Mouse (Mus musculus) kidney, embryonic 15.5 days (tissue): Measurements from ENCODE around the gene Gm44805. TPM values are rescaled to one million over a fixed set of nuclear protein-coding genes. Genes with fewer than 3 reads are reported as not detected.

Experiments used
- ATAC-seq: fragments of 200-750 bp; cut with Nextera tagmentation; replicated peaks from 2 replicates; pipeline ENCODE4 v1.8.0; 2017; ENCODE audit warnings: moderate TSS enrichment; ENCODE audit not compliant: low FRiP score
- H3K27ac ChIP-seq: fragments of 300-500 bp; sonication (generic); 2 replicates; pipeline ENCODE4 v1.5.1; 2015; ENCODE audit warnings: mild to moderate bottlenecking, inconsistent platforms
- H3K27me3 ChIP-seq: fragments of 300-500 bp; sonication (generic); 2 replicates; pipeline ENCODE4 v1.6.1; 2015; ENCODE audit warnings: inconsistent platforms
- H3K36me3 ChIP-seq: fragments of 300-500 bp; sonication (generic); 2 replicates; pipeline ENCODE4 v1.6.1; 2015; ENCODE audit warnings: inconsistent platforms
- H3K4me1 ChIP-seq: fragments of 300-500 bp; sonication (generic); 2 replicates; pipeline ENCODE4 v1.6.1; 2015; ENCODE audit warnings: inconsistent platforms
- H3K4me2 ChIP-seq: fragments of 300-500 bp; sonication (generic); 2 replicates; pipeline ENCODE4 v1.6.1; 2015; ENCODE audit warnings: moderate library complexity, mild to moderate bottlenecking, inconsistent platforms
- H3K4me3 ChIP-seq: fragments of 300-500 bp; sonication (generic); replicated peaks from 2 replicates; pipeline ENCODE4 v1.5.1; 2015; ENCODE audit warnings: mild to moderate bottlenecking, inconsistent platforms
- H3K9ac ChIP-seq: fragments of 300-500 bp; sonication (generic); 2 replicates; pipeline ENCODE4 v1.6.1; 2015; ENCODE audit warnings: mild to moderate bottlenecking, inconsistent platforms
- H3K9me3 ChIP-seq: fragments of 300-500 bp; sonication (generic); replicated peaks from 2 replicates; pipeline ENCODE4 v1.6.1; 2016; ENCODE audit warnings: inconsistent platforms
- whole genome bisulfite sequencing: fragments of 180-500 bp; shearing (Covaris S2); methylation state at CpG from one replicate; pipeline ENCODE4 v1.1.7; 2015; ENCODE audit warnings: mixed read lengths; 5-methylcytosine and 5-hydroxymethylcytosine counted together
- polyA plus RNA-seq: library from polyadenylated mRNA; unstranded; fragments of >200 nt; fragmentation: Nextera tagmentation; extraction: Ambion mirVana; gene quantifications from 2 replicates; pipeline ENCODE4 v1.2.1, GENCODE M21; 2015

Gm44805 gene
- polyA plus RNA-seq, 1 experiment from 2014 or later, result 2.5 TPM

DNA sequence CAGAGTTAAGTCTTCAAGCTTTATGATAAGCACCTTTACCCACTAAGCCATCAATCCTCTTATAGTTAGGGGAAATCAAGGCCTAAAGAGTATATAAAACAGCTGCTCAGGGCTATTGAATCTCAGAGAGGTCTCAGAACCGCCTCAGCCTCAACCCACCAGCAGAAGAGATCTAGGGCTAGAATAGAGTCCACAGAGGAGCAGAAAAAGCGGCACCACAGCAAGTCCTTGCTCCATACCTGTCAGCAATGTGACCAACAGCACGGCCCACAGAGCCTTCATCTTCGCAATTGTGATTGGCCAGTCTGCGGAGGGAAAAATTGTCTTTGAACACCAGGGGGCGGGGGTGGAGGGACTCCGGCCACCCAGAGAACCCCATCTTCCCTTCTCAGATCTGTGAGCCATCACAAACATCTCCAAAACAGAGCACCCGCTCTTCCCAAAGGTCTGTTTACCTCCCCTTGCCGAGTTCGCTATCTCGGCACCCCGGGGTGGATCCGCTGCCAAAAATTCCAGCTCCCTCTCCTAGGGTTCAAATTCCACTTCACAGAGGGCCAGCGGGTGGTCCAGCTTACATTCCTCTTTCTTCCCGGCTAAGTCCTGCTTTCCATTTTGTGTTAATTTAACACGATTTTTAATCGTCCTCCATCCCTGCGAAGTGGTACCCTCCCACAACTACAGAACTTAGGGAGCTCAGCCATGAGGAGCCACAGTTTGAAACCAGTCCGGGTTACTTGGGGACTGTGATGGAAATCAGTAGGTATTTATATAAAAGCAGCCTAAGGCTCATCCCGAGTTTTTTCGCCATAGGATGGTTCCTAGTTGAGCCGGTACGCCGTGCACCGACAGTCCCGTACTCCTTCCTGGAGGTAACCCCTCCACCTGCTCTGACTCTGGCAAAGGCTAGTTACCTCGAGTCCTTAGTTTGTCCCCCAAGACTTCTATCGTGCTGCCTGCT lies 17.0 kb upstream of the Gm44805 start:
- WGBS, result 3% methylated on average over 28 of the region's 28 CpGs
- Histone ChIP-seq H3K27ac (peak overlapping the region; percentile 60), H3K9ac (peak overlapping the region; percentile 40), H3K4me2 (peak overlapping the region; percentile 72), H3K4me3 (peak overlapping the region; percentile 42), H3K9me3 (no peaks in the 10 kb centered on the region), H3K36me3 (peaks cover 32% of the 10 kb centered on the region), H3K4me1 (peaks cover 56% of the 10 kb centered on the region), H3K27me3 (no peaks in the 10 kb centered on the region)
- no peak for ATAC-seq

DNA sequence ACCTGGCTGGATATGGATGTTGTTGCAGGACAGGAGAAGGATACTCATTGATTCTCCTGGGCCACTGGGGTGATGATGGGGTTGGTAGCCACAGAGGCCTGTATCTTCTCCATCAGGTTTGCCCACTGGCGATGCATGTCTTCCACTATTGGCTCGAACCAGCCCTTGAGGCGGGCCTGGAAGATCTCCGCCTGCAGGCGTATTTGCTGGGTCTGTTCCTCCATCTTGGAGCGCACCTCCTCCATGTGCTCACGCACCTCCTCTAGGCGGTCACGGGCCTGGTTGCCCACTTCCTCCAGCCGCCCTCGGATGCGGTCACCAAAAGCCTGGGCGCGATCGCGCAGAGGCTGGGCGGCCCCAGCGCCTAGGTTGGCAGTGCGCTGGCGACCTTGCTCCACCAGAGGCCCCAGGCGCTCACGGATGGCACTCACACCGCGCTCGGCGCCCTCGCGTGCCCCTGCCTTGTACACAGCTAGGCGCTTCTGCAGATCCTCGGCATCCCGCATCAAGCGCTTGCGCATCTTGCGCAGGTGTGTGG lies 15.2 kb upstream of the Gm44805 start:
- no peaks in the 10 kb centered on the region for H3K9me3 ChIP-seq
- H3K9ac ChIP-seq, result no peak overlapping the region
- H3K36me3 ChIP-seq, result peaks cover 13% of the 10 kb centered on the region
- no peak overlapping the region for H3K4me3 ChIP-seq
- H3K4me1 ChIP-seq, result peaks cover 69% of the 10 kb centered on the region
- H3K4me2 ChIP-seq, result no peak overlapping the region
- no peak for ATAC-seq
- H3K27me3 ChIP-seq, result no peaks in the 10 kb centered on the region
- 97% methylated on average over 34 of the region's 34 CpGs for WGBS
- no peak overlapping the region for H3K27ac ChIP-seq

- Histone ChIP-seq H3K27me3 (no peaks in the 10 kb centered on the region), H3K9ac (no peak overlapping the region), H3K9me3 (no peaks in the 10 kb centered on the region), H3K4me3 (no peak overlapping the region), H3K27ac (no peak overlapping the region), H3K4me2 (no peak overlapping the region), H3K4me1 (peaks cover 66% of the 10 kb centered on the region), H3K36me3 (peaks cover 12% of the 10 kb centered on the region)
- 88% methylated on average over 6 of the region's 6 CpGs for WGBS
- ATAC-seq, result no peak
These were observed 14.7 kb upstream of the Gm44805 start for GRCm38 (mm10) chr7:19695881-19696280.

GRCm38 (mm10) chr7:19695213-19695594 lies 14.0 kb upstream of the Gm44805 start:
- WGBS, result 32% methylated on average over 8 of the region's 8 CpGs
- no peaks in the 10 kb centered on the region for H3K9me3 ChIP-seq
- H3K4me2 ChIP-seq, result no peak overlapping the region
- peaks cover 9% of the 10 kb centered on the region for H3K36me3 ChIP-seq
- peak overlapping the region; percentile 27; the same call in 1 of the 2 replicates for H3K27ac ChIP-seq
- ATAC-seq, result no peak
- no peaks in the 10 kb centered on the region for H3K27me3 ChIP-seq
- peaks cover 59% of the 10 kb centered on the region for H3K4me1 ChIP-seq
- no peak overlapping the region for H3K4me3 ChIP-seq
- H3K9ac ChIP-seq, result no peak overlapping the region

GRCm38 (mm10) chr7:19694336-19695212 lies 13.4 kb upstream of the Gm44805 start:
- H3K4me2 ChIP-seq, result no peak overlapping the region
- no peak overlapping the region for H3K4me3 ChIP-seq
- H3K36me3 ChIP-seq, result peaks cover 9% of the 10 kb centered on the region
- H3K9ac ChIP-seq, result no peak overlapping the region
- no peak for ATAC-seq
- 0 out of 2 replicates have a peak overlapping the region, but pooled peaks have one; percentile 27 for H3K27ac ChIP-seq
- WGBS, result 63% methylated on average over 10 of the region's 10 CpGs
- no peaks in the 10 kb centered on the region for H3K9me3 ChIP-seq
- no peaks in the 10 kb centered on the region for H3K27me3 ChIP-seq
- H3K4me1 ChIP-seq, result peaks cover 54% of the 10 kb centered on the region

GRCm38 (mm10) chr7:19693421-19693820 lies 12.2 kb upstream of the Gm44805 start:
- Histone ChIP-seq H3K27me3 (no peaks in the 10 kb centered on the region), H3K36me3 (peaks cover 9% of the 10 kb centered on the region), H3K9ac (no peak overlapping the region), H3K27ac (0 out of 2 replicates have a peak overlapping the region, but pooled peaks have one; percentile 6), H3K4me2 (no peak overlapping the region), H3K4me3 (no peak overlapping the region), H3K9me3 (no peaks in the 10 kb centered on the region), H3K4me1 (peaks cover 42% of the 10 kb centered on the region)
- no peak for ATAC-seq
- WGBS, result 27% methylated on average over 10 of the region's 10 CpGs

DNA sequence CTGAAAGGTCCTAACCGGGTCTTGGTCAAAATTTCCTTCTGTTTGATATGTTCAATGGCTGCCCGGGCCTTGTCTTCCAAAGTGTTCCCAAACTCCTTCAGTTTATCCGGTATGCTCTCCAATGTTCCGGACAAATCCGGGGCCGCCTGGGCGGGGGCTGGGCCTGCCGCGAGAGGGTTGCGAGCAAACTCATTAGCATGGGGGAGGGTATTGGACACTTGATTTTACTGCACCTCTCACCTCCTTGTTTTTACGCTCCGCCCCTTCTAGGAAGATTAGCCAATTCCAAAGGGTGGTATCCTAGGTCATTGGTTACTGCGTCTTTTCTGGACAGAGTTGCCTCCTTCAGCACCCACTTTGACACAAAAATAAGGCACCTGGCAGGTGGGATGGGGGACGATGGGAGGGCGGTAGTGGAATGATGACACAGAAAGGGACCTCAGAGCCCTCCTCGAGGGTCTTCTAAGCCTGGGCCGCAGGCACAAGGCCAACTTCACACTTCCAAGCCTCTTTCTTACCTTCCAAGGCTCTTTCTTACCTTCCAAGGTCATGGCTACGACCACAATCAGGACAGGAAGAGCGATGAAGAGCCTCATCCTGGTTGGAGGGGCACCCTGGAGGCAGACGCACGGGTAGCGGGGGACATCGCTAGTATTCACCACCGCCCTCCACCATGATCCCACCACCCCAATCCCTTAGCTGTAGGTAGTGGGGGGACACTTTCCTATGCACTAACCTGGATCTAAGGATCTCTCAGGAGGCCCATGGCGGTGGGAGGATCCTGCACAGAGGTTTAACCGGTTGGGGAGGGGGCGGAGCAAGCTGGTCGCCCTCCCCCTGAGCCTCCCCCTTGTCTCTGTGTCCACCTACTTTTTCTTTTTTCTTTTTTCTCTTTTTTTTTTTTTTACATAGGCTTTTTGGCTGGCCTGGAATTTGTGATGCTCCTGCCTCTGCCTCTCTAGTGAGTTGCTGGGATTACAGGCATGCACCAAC lies 10.9 kb upstream of the Gm44805 start, which contains the start of gene Apoc1:
TSS of gene Apoc1 (minus strand) at position 788 of the 993 bp plus-strand sequence.
- Histone ChIP-seq H3K27ac (0 out of 2 replicates have a peak within 1 kb of the TSS, but pooled peaks have one; percentile 18), H3K4me2 (peak within 1 kb of the TSS; percentile 34), H3K9ac (no peak within 1 kb of the TSS), H3K4me1 (peaks cover 33% of the 10 kb centered on the region), H3K9me3 (no peaks in the 10 kb centered on the region), H3K27me3 (no peaks in the 10 kb centered on the region), H3K4me3 (peak within 1 kb of the TSS; percentile 6; the same call in 1 of the 2 replicates), H3K36me3 (peaks cover 9% of the 10 kb centered on the region)
- 44% methylated on average over 28 of the region's 28 CpGs for WGBS
- ATAC-seq, result no peak

- peak overlapping the region; percentile 34 for H3K4me2 ChIP-seq
- 0 out of 2 replicates have a peak overlapping the region, but pooled peaks have one; percentile 18 for H3K27ac ChIP-seq
- no peak for ATAC-seq
- H3K9ac ChIP-seq, result no peak overlapping the region
- no peaks in the 10 kb centered on the region for H3K27me3 ChIP-seq
- H3K36me3 ChIP-seq, result peaks cover 3% of the 10 kb centered on the region
- 70% methylated on average over 6 of the region's 6 CpGs for WGBS
- H3K4me3 ChIP-seq, result peak overlapping the region; percentile 6; the same call in 1 of the 2 replicates
- peaks cover 33% of the 10 kb centered on the region for H3K4me1 ChIP-seq
- no peaks in the 10 kb centered on the region for H3K9me3 ChIP-seq
These were observed 10.2 kb upstream of the Gm44805 start for GRCm38 (mm10) chr7:19691434-19691833.

- Histone ChIP-seq H3K27ac (no peak overlapping the region), H3K4me2 (no peak overlapping the region), H3K27me3 (no peaks in the 10 kb centered on the region), H3K4me3 (no peak overlapping the region), H3K4me1 (peaks cover 35% of the 10 kb centered on the region), H3K9me3 (no peaks in the 10 kb centered on the region), H3K36me3 (no peaks in the 10 kb centered on the region), H3K9ac (no peak overlapping the region)
- 84% methylated on average over 4 of the region's 4 CpGs for WGBS
- no peak for ATAC-seq
These were observed 9.6 kb upstream of the Gm44805 start for GRCm38 (mm10) chr7:19690845-19691244.

DNA sequence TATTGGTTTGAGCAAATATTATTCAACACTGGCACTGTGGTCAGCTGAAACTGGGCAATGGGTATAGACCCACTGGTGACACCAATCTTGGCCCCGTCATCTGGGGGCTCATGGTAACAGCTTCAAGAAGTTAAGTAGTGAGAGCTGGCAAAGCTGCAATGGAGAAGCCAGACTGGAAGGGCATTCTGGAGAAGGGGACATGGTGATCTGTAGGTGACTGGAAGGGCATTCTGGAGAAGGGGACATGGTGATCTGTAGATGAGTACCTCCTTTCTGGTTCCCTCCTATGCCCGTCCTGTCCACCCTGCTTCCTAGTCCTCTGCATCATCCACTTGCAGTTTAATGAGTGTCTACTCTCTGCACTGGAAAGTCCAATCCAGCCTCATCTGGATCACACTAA lies 7.4 kb upstream of the Gm44805 start:
- 79% methylated on average over 2 of the region's 2 CpGs for WGBS
- Histone ChIP-seq H3K4me1 (peaks cover 30% of the 10 kb centered on the region), H3K9me3 (no peaks in the 10 kb centered on the region), H3K27ac (no peak overlapping the region), H3K4me3 (no peak overlapping the region), H3K4me2 (no peak overlapping the region), H3K36me3 (no peaks in the 10 kb centered on the region), H3K9ac (no peak overlapping the region), H3K27me3 (no peaks in the 10 kb centered on the region)
- no peak for ATAC-seq

- Histone ChIP-seq H3K9me3 (no peaks in the 10 kb centered on the region), H3K4me3 (no peak overlapping the region), H3K36me3 (no peaks in the 10 kb centered on the region), H3K4me2 (no peak overlapping the region), H3K27me3 (no peaks in the 10 kb centered on the region), H3K9ac (no peak overlapping the region), H3K4me1 (peaks cover 27% of the 10 kb centered on the region), H3K27ac (no peak overlapping the region)
- 94% methylated on average over 10 of the region's 10 CpGs for WGBS
- no peak for ATAC-seq
These were observed 6.9 kb upstream of the Gm44805 start for GRCm38 (mm10) chr7:19688101-19688500.
